Mouse (Mus musculus) Muller cell, postnatal 12 days (primary cell): ENCODE measurements around the gene Slc10a3.
"Not testable (repeated sequence)": the region's sequence is repeated elsewhere in the genome, so short reads cannot be mapped to it uniquely, and the experiment has no call there.

ENCODE experiments used
- DNase-seq: peaks from one replicate; pipeline ENCODE4 v3.0.0-alpha.2; 2015; ENCODE audit errors: inconsistent ontology term

Slc10a3 gene

GRCm38 (mm10) chrX:74372888-74373549 lies at the start of gene Slc10a3, which contains the start of gene Ubl4a:
Gene Slc10a3 (minus strand): TSS chrX:74373349.
Gene Ubl4a (minus strand): TSS chrX:74373218.
- peak; percentile 88 for DNase-seq

- DNase-seq = peak; percentile 71
These were observed 40.2 kb upstream of the Slc10a3 start for GRCm38 (mm10) chrX:74413377-74413776.

DNA sequence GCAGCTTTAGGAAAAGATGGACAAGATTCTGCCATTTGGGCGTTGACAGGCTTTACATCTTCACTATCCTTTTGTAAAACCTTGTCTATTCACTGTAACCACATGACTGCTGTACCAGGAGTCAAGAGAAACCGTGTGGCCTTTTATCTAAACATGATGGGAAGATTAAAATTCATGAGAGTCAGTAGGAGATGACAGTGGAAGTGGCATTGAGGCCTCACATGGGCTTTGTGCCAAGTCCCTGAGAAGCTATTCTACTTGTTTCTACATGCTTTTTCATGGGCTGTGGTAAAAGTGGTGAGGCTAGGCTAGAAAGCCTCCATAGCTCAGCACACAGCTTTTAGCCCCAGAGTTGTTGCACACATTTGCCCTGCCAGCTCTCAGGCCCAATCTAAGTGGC lies 35.2 kb upstream of the Slc10a3 start:
- no peak for DNase-seq

- no peak for DNase-seq
These were observed 27.0 kb upstream of the Slc10a3 start for GRCm38 (mm10) chrX:74400136-74400535.

GRCm38 (mm10) chrX:74392535-74393443 lies 19.6 kb upstream of the Slc10a3 start, which contains the start of the genes Fam3a and Ikbkg:
Gene Fam3a (minus strand): TSS chrX:74393272.
Gene Ikbkg (plus strand): TSS chrX:74393290.
- peak; percentile 86 for DNase-seq

DNA sequence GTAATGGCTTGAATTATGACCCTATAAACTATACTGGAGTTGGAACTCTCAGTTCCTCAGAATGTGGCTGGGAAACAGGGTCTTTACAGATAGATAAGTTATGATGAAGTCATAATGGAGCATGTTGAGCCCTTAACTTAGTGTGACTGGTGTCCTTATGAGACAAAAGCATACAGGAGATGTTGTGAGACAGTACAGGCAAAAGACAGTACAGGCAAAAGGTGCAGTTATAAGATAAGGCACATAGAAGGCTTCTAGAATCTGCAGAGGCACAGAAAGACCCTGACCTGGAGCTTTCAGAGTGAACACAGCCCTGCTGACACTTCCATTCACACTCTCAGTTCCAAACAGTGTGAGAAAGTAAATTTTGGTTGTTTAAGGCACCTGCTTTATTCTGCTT lies 15.0 kb upstream of the Slc10a3 start:
- no peak for DNase-seq

- DNase-seq = no peak
These were observed 11.3 kb upstream of the Slc10a3 start for GRCm38 (mm10) chrX:74384451-74384850.

DNA sequence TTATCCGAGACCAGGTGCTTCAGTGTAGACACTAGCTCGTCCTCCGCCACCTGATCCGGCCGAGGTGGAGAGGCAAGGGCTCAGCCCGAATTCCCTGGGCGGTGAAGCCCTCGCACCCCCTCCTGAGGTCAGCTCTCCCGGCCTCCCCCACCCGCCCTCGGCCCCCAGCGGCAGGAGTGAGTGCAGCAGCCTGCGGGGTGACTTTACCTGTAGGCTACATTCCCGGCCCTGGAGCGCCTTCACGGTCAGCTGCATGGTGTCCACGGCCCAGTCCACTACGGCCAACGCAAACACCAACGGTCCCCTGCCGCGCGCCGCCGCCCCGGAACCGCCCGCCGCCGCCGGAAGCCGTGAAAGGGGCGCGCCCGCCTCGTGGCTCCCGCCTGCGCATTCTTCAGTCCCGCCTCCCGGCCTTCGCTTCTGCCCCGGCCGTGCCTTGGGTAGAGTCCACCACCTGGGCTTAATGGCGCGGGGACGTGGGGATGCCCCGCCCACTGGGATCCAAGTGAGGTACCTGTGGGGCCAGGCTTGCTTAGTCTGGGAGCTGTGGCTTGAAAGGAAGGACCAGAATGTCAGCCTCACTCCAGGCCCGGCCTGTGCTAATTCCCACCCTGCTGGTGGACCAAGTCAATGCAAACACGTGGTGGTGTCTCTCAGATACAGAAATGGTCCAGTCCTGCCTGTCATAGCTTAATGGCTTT lies 4.8 kb downstream of the Slc10a3 start:
- DNase-seq = peak; percentile 73

DNA sequence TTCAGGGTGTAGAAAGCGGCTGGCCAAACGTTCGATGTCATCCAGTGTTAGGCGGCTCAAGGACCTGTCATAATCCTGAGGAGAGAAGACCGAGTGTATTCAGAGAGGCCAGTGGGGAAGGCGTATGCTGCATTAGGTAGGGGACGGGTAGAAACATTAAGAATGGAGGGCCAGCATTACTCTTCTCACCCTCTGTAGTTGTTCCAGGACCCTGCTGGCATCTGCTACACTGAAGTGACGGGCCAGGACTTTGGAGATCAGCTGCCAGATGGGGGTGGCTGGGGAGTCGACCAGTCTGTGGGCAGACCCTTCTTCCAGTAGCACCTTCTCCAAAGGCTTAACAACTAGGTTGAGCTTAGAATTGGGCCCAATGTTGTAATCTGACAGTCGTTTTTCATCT lies 5.6 kb downstream of the Slc10a3 start:
- DNase-seq = no peak

DNA sequence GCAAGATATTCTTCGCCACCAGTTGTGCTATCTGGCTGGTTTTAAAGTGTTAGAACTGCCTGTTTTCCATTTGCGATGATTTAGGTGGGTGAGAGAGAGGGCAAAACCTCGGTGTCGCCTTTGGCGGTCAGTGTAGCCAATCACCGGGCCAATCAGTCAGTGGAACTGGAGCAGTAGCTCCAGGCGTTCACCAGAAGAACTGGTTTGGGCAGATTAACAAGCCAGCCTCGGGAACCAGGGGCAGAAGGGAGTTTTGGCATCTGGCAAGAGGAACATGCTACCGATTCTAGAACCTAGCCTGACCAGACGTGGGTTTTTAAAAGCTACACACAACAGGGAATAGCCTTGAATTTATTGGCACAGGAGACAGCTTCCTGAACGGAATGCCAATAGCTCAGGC lies 14.0 kb downstream of the Slc10a3 start:
- no peak for DNase-seq

DNA sequence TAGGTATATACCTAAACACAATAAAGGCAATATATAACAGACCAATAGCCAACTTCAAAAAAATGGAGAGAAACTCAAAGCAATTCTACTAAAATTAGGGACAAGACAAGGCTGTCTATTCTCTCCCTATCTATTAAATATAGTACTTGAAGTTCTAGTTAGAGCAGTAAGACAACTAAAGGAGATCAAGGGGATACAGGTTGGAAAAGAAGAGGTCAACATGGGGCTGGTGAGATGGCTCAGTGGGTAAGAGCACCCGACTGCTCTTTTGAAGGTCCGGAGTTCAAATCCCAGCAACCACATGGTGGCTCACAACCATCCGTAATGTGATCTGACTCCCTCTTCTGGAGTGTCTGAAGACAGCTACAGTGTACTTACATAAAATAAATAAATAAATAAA lies 16.1 kb downstream of the Slc10a3 start:
- DNase-seq = not testable (repeated sequence)

DNA sequence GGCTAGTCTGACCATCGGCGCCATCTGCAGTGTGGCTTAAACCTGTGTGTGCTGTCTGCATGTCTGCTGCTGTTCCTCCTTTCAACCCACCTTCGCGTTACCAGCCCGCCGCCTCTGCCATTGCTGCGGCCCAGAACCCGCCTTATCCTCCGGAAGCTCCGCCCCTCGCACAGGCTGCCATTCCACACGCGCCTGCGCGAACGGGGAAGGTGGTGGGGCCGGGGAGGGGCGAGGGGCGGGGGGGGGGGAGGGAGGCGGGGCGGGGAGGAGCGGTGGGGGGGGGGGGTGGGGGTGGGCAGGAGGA lies 19.7 kb downstream of the Slc10a3 start, which contains the start of gene Lage3:
TSS of gene Lage3 (minus strand) at position 152 of the 304 bp plus-strand sequence.
- DNase-seq = peak; percentile 76

DNA sequence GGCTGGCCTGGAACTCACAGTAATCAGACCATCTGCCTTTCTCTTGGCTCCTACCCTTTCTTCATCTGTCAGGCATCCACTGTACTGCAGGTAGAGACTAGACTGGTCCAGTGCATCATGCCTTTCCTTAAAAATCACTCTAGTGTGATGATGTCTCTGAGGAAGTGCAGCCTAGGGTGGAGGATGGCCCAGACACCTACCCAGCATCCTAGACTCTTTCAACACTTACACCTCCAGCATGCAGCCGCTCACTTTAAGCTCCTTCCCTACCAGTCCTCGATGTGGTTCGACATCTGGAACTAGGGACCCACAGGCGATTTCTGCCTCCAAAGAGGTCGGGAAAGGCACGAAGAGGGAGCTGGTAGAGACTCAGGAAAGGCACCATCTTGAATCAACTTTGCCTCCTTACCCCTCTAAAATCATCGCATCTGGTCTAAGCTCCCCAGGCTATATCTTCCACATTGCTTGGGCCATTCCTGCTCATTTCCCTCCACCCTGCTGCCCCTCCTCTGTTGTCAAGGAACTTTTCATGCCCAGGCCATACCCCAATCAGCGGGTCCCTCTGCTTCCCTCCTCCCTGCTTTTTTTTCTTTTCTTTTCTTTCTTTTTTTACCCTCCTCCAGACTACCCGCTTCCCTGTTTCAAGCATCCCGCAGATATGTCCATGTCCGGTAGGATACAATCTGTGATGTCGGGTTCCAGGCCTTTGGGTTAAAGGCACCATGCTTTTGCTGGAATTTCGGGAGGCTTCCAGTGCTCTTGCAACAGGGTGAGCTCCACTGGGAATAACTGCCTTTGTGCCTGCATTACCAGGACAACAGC lies 20.3 kb downstream of the Slc10a3 start:
- no peak for DNase-seq

- DNase-seq = no peak
These were observed 42.8 kb downstream of the Slc10a3 start for GRCm38 (mm10) chrX:74330166-74330930.

GRCm38 (mm10) chrX:74329215-74329671 lies 43.9 kb downstream of the Slc10a3 start:
- no peak for DNase-seq

DNA sequence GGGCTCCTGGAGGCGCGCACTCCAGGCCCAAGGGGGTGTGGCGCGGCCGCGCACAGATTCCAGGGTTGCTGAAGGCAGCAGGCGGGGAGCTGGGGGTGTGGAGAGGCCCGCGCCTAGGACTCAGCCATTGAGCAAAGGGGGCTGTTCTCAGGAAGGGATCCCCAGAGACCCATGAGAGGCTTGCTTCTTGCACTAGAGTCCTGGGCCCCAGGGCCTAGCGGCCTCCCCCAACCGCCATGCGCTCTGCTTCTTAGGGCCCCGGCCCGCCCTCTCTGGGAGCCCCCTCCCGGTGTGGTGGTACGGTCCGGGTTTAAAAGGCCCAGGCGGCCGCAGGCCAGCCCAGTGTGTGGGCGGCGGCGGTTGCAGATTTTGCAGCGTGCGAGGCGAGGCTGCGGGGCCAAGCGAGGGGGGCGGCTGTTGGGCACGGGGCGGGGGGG lies 44.4 kb downstream of the Slc10a3 start, which contains the start of gene Plxna3:
TSS of gene Plxna3 (plus strand) at position 342 of the 437 bp plus-strand sequence.
- peak; percentile 85 for DNase-seq
